Mouse (Mus musculus) midbrain, postnatal 0 days (tissue): ENCODE measurements around the gene Zfhx3. TPM values are rescaled to one million over a fixed set of nuclear protein-coding genes. Genes with fewer than 3 reads are reported as not detected.

Experiments
- ATAC-seq: fragments of 200-750 bp; cut with Nextera tagmentation; 2 replicates; pipeline ENCODE4 v1.8.0; 2017; ENCODE audit warnings: moderate number of reproducible peaks, mild to moderate bottlenecking, moderate TSS enrichment, moderate library complexity; ENCODE audit not compliant: low FRiP score
- DNase-seq: peaks from one replicate; pipeline ENCODE4 v3.0.0-alpha.2; 2015; ENCODE audit warnings: low spot score
- H3K27ac ChIP-seq: fragments of 300-500 bp; sonication (generic); 2 replicates; pipeline ENCODE4 v1.5.1; 2014; ENCODE audit warnings: low read depth, mild to moderate bottlenecking, low read length, mixed read lengths
- H3K27me3 ChIP-seq: fragments of 300-500 bp; sonication (generic); 2 replicates; pipeline ENCODE4 v1.6.1; 2014; ENCODE audit warnings: low read length, control low read depth, mixed read lengths; ENCODE audit not compliant: insufficient read depth
- H3K36me3 ChIP-seq: fragments of 300-500 bp; sonication (generic); 2 replicates; pipeline ENCODE4 v1.6.1; 2014; ENCODE audit warnings: low read length, control low read depth, mixed read lengths; ENCODE audit not compliant: insufficient read depth
- H3K4me1 ChIP-seq: fragments of 300-500 bp; sonication (generic); 2 replicates; pipeline ENCODE4 v1.6.1; 2014; ENCODE audit warnings: mild to moderate bottlenecking, control low read depth, antibody characterized with exemption, low read length, mixed read lengths; ENCODE audit not compliant: insufficient read depth
- H3K4me2 ChIP-seq: fragments of 300-500 bp; sonication (generic); 2 replicates; pipeline ENCODE4 v1.6.1; 2014; ENCODE audit warnings: low read depth, mild to moderate bottlenecking, low read length, mixed read lengths; ENCODE audit not compliant: poor library complexity, severe bottlenecking
- H3K4me3 ChIP-seq: fragments of 300-500 bp; sonication (generic); 2 replicates; pipeline ENCODE4 v1.5.1; 2014; ENCODE audit warnings: low read depth, mild to moderate bottlenecking, low read length, moderate library complexity
- H3K9ac ChIP-seq: fragments of 300-500 bp; sonication (generic); replicated peaks from 2 replicates; pipeline ENCODE4 v1.6.1; 2014; ENCODE audit warnings: mild to moderate bottlenecking, low read length, moderate library complexity, mixed read lengths; ENCODE audit not compliant: poor library complexity, severe bottlenecking
- H3K9me3 ChIP-seq: fragments of 300-500 bp; sonication (generic); 2 replicates; pipeline ENCODE4 v1.6.1; 2016; ENCODE audit warnings: low read length, control low read depth
- CTCF ChIP-seq: IDR thresholded peaks from 2 replicates; pipeline ENCODE4 v1.5.1; 2016; ENCODE audit warnings: antibody characterized with exemption, mild to moderate bottlenecking
- WGBS: fragments of 180-500 bp; shearing (Covaris S2); extraction: QIAGEN DNeasy Blood & Tissue Kit; methylation state at CpG from one replicate; pipeline ENCODE4 v1.1.7; 2014; 5-methylcytosine and 5-hydroxymethylcytosine counted together
- polyA plus RNA-seq: library from polyadenylated mRNA; unstranded; fragments of >200 nt; fragmentation: Nextera tagmentation; extraction: Ambion mirVana; gene quantifications from 2 replicates; pipeline ENCODE4 v1.2.1, GENCODE M21; 2015
- total RNA-seq: library from RNA; depleted of rRNA; stranded (reverse); fragments of >200 nt; gene quantifications from 2 replicates; pipeline ENCODE4 v1.2.3, GENCODE M21; 2014

The Zfhx3 gene
- total and polyA plus RNA-seq, 2 experiments from 2014 or later: 33.1 to 44.5 TPM

DNA sequence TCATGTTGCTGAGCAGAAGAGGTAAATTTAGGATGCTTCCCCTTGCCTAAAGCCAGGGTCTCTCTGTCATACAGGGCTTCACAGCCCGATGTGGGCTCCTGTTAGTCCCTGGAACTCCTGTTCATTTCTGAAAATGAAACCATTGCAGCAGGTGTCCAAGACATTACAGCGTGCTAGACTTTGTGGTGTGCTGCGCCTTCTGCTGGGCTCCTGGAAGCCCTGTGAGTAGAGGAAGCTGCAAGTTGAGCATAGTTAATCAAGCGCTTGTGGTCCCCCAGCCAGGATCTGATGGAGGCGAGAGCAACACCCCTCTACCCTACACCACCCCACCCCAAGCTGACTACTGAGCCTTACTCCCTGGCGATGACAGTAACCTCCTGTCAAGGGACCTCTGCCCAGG, 980.7 kb downstream of the Zfhx3 start:
- Histone ChIP-seq H3K4me1 (no peaks in the 10 kb centered on the region; the same call in 1 of the 2 replicates), H3K4me3 (no peak overlapping the region), H3K4me2 (no peak overlapping the region), H3K36me3 (no peaks in the 10 kb centered on the region), H3K9ac (no peak overlapping the region), H3K9me3 (no peaks in the 10 kb centered on the region), H3K27ac (no peak overlapping the region), H3K27me3 (no peaks in the 10 kb centered on the region)
- WGBS: 94% methylated on average over 6 of the region's 6 CpGs
- DNase-seq (no peak), ATAC-seq (no peak)
- TF ChIP-seq CTCF: no peak

DNA sequence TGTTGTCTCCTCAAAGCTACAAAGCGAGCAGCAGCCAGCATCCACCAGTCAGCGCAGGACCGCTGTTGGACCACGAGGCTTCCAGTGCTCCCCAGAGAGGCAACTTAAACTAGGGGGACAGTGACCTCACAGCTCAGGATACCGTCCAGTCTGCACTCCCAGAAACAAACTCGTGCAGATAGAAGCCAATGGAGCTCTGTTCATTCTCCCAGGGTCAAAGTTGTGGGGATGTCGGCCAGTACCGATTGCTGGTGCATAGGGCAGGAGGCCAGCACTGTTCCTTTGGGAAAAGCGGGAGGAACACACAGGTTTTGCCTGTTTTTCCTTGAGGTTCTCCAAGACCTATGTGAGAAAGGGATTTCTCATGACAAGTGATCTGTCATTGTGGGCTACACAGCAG, 982.1 kb downstream of the Zfhx3 start:
- no peak for ATAC-seq

DNA sequence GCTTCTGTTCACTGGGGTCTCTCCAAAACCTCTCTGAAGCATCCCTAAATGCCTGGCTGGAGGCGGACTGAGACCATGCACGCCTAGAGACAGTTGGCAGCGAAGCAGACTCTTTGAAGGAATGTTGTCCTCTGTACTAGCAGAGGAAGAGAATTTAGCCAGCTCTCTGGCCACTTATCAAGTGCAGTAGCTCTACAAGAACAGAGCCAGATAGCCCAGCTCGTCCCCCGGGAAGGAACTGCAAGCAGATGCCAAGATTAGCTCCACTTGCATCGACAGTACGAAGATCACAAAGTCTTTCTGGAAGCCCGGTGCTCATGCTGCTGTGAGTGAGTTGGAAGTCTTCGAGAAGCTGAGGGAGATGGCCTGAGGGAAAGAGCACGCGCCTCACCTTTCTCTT, 983.7 kb downstream of the Zfhx3 start:
- H3K9ac ChIP-seq: no peak overlapping the region
- no peak for TF ChIP-seq CTCF
- no peaks in the 10 kb centered on the region for H3K9me3 ChIP-seq
- H3K27ac ChIP-seq: no peak overlapping the region
- DNase-seq: no peak
- 64% methylated on average over 11 of the region's 11 CpGs for WGBS
- no peaks in the 10 kb centered on the region; the same call in 1 of the 2 replicates for H3K4me1 ChIP-seq
- H3K36me3 ChIP-seq: no peaks in the 10 kb centered on the region
- H3K4me3 ChIP-seq: no peak overlapping the region
- no peak for ATAC-seq
- no peak overlapping the region for H3K4me2 ChIP-seq
- no peaks in the 10 kb centered on the region for H3K27me3 ChIP-seq

More for the DNA sequence above, 982.1 kb downstream of the Zfhx3 start:
- H3K27me3 ChIP-seq: no peaks in the 10 kb centered on the region
- H3K36me3 ChIP-seq: no peaks in the 10 kb centered on the region
- no peaks in the 10 kb centered on the region; the same call in 1 of the 2 replicates for H3K4me1 ChIP-seq
- H3K4me3 ChIP-seq: no peak overlapping the region
- no peak overlapping the region for H3K4me2 ChIP-seq
- no peak overlapping the region for H3K9ac ChIP-seq
- no peak for DNase-seq
- no peak overlapping the region for H3K27ac ChIP-seq
- WGBS: 88% methylated on average over 9 of the region's 9 CpGs
- TF ChIP-seq CTCF: no peak
- no peaks in the 10 kb centered on the region for H3K9me3 ChIP-seq

DNA sequence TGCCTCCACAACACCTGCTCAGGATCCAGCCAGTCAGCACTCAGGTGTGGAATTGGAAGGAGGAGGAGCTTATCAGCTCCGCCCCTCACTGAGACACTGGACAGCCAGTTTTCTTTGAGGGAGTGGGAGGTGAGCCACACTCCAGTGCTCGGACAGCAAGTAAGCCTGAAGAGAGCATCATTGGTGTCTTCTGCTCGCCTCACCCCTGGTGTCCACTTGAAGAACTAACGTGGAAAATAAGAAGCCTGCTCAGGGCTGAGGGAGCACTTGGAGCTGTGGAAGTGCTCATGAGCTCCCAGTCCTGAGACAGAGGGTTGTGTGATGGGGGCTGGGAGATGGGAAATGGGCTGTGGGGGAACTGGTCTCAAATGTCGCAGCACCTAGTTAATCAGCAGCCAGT, 988.2 kb downstream of the Zfhx3 start:
- H3K4me3 ChIP-seq: no peak overlapping the region
- H3K4me1 ChIP-seq: no peaks in the 10 kb centered on the region
- ATAC-seq (no peak), DNase-seq (no peak)
- H3K27ac ChIP-seq: no peak overlapping the region
- 79% methylated on average over 5 of the region's 5 CpGs for WGBS
- no peaks in the 10 kb centered on the region for H3K27me3 ChIP-seq
- no peak overlapping the region for H3K4me2 ChIP-seq
- no peak; the same call in 1 of the 2 replicates for TF ChIP-seq CTCF
- H3K9ac ChIP-seq: no peak overlapping the region
- H3K36me3 ChIP-seq: peaks cover 16% of the 10 kb centered on the region
- H3K9me3 ChIP-seq: no peaks in the 10 kb centered on the region

DNA sequence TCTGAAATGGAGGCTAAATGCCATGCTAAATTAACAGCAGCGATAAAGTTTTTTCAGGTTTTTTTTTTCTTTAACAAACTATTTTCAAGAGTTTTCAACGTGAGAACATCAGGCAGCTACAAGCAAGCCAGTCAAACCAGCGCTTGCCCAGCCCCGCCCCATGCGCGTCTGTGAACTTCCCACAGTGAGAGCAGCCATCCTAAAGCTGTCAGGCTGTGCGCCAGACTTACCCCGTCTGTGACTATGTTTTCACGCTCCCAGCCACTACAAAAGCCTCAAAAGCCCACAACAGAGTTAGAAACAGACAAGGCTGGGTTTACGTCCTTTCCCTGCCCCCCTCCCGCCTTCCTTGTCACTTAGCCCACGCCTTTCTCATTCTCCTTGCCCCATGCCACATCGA, 989.4 kb downstream of the Zfhx3 start:
- Histone ChIP-seq H3K27ac (no peak overlapping the region), H3K4me3 (no peak overlapping the region), H3K27me3 (no peaks in the 10 kb centered on the region), H3K9ac (0 out of 2 replicates have a peak overlapping the region, but pooled peaks have one; percentile 13), H3K4me2 (no peak overlapping the region), H3K9me3 (no peaks in the 10 kb centered on the region), H3K36me3 (peaks cover 16% of the 10 kb centered on the region), H3K4me1 (peaks cover 2% of the 10 kb centered on the region; the same call in 1 of the 2 replicates)
- peak; percentile 39 for DNase-seq
- TF ChIP-seq CTCF: no peak
- WGBS: 35% methylated on average over 13 of the region's 13 CpGs
- ATAC-seq: no peak

DNA sequence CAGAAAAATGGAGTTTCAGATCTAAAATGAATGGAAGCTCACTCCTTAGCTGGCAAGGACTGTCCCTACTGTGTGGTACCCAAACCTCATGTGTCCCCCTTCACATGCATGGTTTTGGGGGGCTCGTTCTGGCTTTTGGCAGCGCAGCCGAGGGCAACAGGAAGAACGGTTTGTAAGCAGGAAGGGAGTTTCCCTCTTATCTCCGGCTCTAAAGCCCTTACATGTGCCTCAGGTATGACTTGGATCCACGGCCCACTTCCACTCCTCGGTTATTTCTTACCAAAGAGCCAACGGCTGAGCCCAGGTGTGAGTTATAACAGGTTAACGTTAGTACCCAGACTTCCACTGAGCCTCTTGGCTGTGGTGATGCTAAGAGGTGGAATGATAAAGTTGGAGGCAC, 990.3 kb downstream of the Zfhx3 start:
- no peaks in the 10 kb centered on the region for H3K27me3 ChIP-seq
- H3K4me1 ChIP-seq: peaks cover 5% of the 10 kb centered on the region; the same call in 1 of the 2 replicates
- H3K4me2 ChIP-seq: no peak overlapping the region
- no peaks in the 10 kb centered on the region for H3K9me3 ChIP-seq
- peaks cover 16% of the 10 kb centered on the region for H3K36me3 ChIP-seq
- 82% methylated on average over 9 of the region's 9 CpGs for WGBS
- H3K9ac ChIP-seq: no peak overlapping the region
- no peak overlapping the region for H3K4me3 ChIP-seq
- ATAC-seq: no peak
- TF ChIP-seq CTCF: no peak
- no peak overlapping the region for H3K27ac ChIP-seq
- no peak for DNase-seq
